Mouse (Mus musculus): ENCODE results near the gene Pde4d.

The Pde4d gene

GRCm38 (mm10) chr13:108812956-108813355 lies 363.2 kb downstream of the Pde4d start:
- in situ Hi-C loops (cut with MboI; ENCODE audit: unreplicated experiment in 2 of 2) = no loop called here

- in situ Hi-C loops (cut with MboI; ENCODE audit: unreplicated experiment in 2 of 2) = no loop called here
Observed at GRCm38 (mm10) chr13:108819846-108820408, 370.2 kb downstream of the Pde4d start.

- in situ Hi-C loops (cut with MboI; ENCODE audit: unreplicated experiment in 2 of 2) = no loop called here
Observed at GRCm38 (mm10) chr13:108820487-108820886, 370.7 kb downstream of the Pde4d start.

GRCm38 (mm10) chr13:108821270-108821669 lies 371.5 kb downstream of the Pde4d start:
- in situ Hi-C loops (cut with MboI; ENCODE audit: unreplicated experiment in 2 of 2) = no loop called here

GRCm38 (mm10) chr13:108824638-108825310 lies 375.0 kb downstream of the Pde4d start:
- in situ Hi-C loops (cut with MboI; ENCODE audit: unreplicated experiment in 2 of 2) = no loop called here

GRCm38 (mm10) chr13:108825501-108825900 lies 375.8 kb downstream of the Pde4d start:
- in situ Hi-C loops (cut with MboI; ENCODE audit: unreplicated experiment in 2 of 2) = no loop called here

- in situ Hi-C loops (cut with MboI; ENCODE audit: unreplicated experiment in 2 of 2) = no loop called here
Observed at GRCm38 (mm10) chr13:108834197-108834596, 384.4 kb downstream of the Pde4d start.

GRCm38 (mm10) chr13:108836314-108836713 lies 386.6 kb downstream of the Pde4d start:
- in situ Hi-C loops (cut with MboI; ENCODE audit: unreplicated experiment in 2 of 2) = no loop called here

- in situ Hi-C loops (cut with MboI; ENCODE audit: unreplicated experiment in 2 of 2) = no loop called here
Observed at GRCm38 (mm10) chr13:108839142-108839541, 389.4 kb downstream of the Pde4d start.

- in situ Hi-C loops (cut with MboI; ENCODE audit: unreplicated experiment in 2 of 2) = no loop called here
Observed at GRCm38 (mm10) chr13:108854090-108854489, 404.3 kb downstream of the Pde4d start.

- in situ Hi-C loops (cut with MboI; ENCODE audit: unreplicated experiment in 2 of 2) = no loop called here
Observed at GRCm38 (mm10) chr13:108856776-108857435, 407.2 kb downstream of the Pde4d start.

- in situ Hi-C loops (cut with MboI; ENCODE audit: unreplicated experiment in 2 of 2) = no loop called here
Observed at GRCm38 (mm10) chr13:108859336-108859735, 409.6 kb downstream of the Pde4d start.

- in situ Hi-C loops (cut with MboI; ENCODE audit: unreplicated experiment in 2 of 2) = no loop called here
Observed at GRCm38 (mm10) chr13:108860737-108861136, 411.0 kb downstream of the Pde4d start.

GRCm38 (mm10) chr13:108861707-108862106 lies 412.0 kb downstream of the Pde4d start:
- in situ Hi-C loops (cut with MboI; ENCODE audit: unreplicated experiment in 2 of 2) = no loop called here

- in situ Hi-C loops (cut with MboI; ENCODE audit: unreplicated experiment in 2 of 2) = no loop called here
Observed at GRCm38 (mm10) chr13:108862173-108862572, 412.4 kb downstream of the Pde4d start.

- in situ Hi-C loops (cut with MboI; ENCODE audit: unreplicated experiment in 2 of 2) = no loop called here
Observed at GRCm38 (mm10) chr13:108900160-108900559, 450.4 kb downstream of the Pde4d start.

- in situ Hi-C loops (cut with MboI; ENCODE audit: unreplicated experiment in 2 of 2) = no loop called here
Observed at GRCm38 (mm10) chr13:108905121-108905520, 455.4 kb downstream of the Pde4d start.

GRCm38 (mm10) chr13:108909193-108909592 lies 459.4 kb downstream of the Pde4d start:
- in situ Hi-C loops (cut with MboI; ENCODE audit: unreplicated experiment in 2 of 2) = no loop called here

GRCm38 (mm10) chr13:108914626-108915025 lies 464.9 kb downstream of the Pde4d start:
- in situ Hi-C loops (cut with MboI; ENCODE audit: unreplicated experiment in 2 of 2) = no loop called here

- in situ Hi-C loops (cut with MboI; ENCODE audit: unreplicated experiment in 2 of 2) = no loop called here
Observed at GRCm38 (mm10) chr13:108921146-108921545, 471.4 kb downstream of the Pde4d start.

- in situ Hi-C loops (cut with MboI; ENCODE audit: unreplicated experiment in 2 of 2) = no loop called here
Observed at GRCm38 (mm10) chr13:108934854-108935253, 485.1 kb downstream of the Pde4d start.

GRCm38 (mm10) chr13:108937272-108937671 lies 487.5 kb downstream of the Pde4d start:
- in situ Hi-C loops (cut with MboI; ENCODE audit: unreplicated experiment in 2 of 2) = no loop called here

Measured in v-Abl transformed pro-B cells (cell line).